Mouse (Mus musculus): ENCODE data around the gene Gm5798. TPM values are rescaled to one million over a fixed set of nuclear protein-coding genes. Genes with fewer than 3 reads are reported as not detected.
"Not testable (repeated sequence)": the region's sequence is repeated elsewhere in the genome, so short reads cannot be mapped to it uniquely, and the experiment has no call there.

The Gm5798 gene
- not detected in 2 replicates for total RNA-seq (2021)
- long read RNA-seq = 0 reads

- not testable (repeated sequence) for DNase-seq
These were observed at the start of gene Gm5798 for GRCm38 (mm10) chr14:41348309-41348708. Gm5798 (plus strand) TSS chr14:41348609.

- DNase-seq = not testable (repeated sequence)
These were observed 37.9 kb downstream of the Gm5798 start, which contains the start of gene Gm7945 for GRCm38 (mm10) chr14:41386279-41386678. Gm7945 (minus strand) TSS chr14:41386379.

Other genes with a start within 250 kb of the Gm5798 start
- 14.0 TPM in 1 of 2 replicates, not detected in the other for gene Mat1a, start 243.6 kb upstream of the Gm5798 start, total RNA-seq (2021)
- 0.79 TPM in 1 of 2 replicates, not detected in the other for gene Sftpa1, start 216.8 kb upstream of the Gm5798 start, total RNA-seq (2021)
- 1.1 TPM in 1 of 2 replicates, not detected in the other for gene Mbl1, start 197.2 kb upstream of the Gm5798 start, total RNA-seq (2021)
- gene Sftpd, start 163.5 kb upstream of the Gm5798 start, total RNA-seq (2021) = not detected in 2 replicates
- not detected in 2 replicates for gene Gm2832, start 69.8 kb upstream of the Gm5798 start, total RNA-seq (2021)
- not detected in 2 replicates for gene Gm7945, start 37.8 kb downstream of the Gm5798 start, total RNA-seq (2021)
- not detected in 2 replicates for gene Gm6482, start 59.7 kb downstream of the Gm5798 start, total RNA-seq (2021)
- not detected in 2 replicates for gene Gm7954, start 104.9 kb downstream of the Gm5798 start, total RNA-seq (2021)
- gene Gm3486, start 140.9 kb downstream of the Gm5798 start, total RNA-seq (2021) = not detected in 2 replicates
- not detected in 2 replicates for gene Gm7970, start 207.0 kb downstream of the Gm5798 start, total RNA-seq (2021)
- gene 1700049E17Rik2, start 224.6 kb downstream of the Gm5798 start, total RNA-seq (2021) = not detected in 2 replicates

Measured in adrenal gland, postnatal 25 days (tissue).